Mouse (Mus musculus) urinary bladder, postnatal 25 days (tissue): ENCODE results near the gene Fam131a.
"Not testable (repeated sequence)": the region's sequence is repeated elsewhere in the genome, so short reads cannot be mapped to it uniquely, and the experiment has no call there.

ENCODE experiments used
- DNase-seq: peaks from one replicate; pipeline ENCODE4 v3.0.0; 2022; ENCODE audit warnings: low spot score

The Fam131a gene

GRCm38 (mm10) chr16:20693111-20693701 lies at the start of gene Fam131a:
Gene Fam131a (plus strand): TSS chr16:20693241.
- peak; percentile 76 for DNase-seq

- no peak for DNase-seq
These were observed 49.1 kb upstream of the Fam131a start for GRCm38 (mm10) chr16:20643911-20644310.

- peak; percentile 99 for DNase-seq
These were observed 41.7 kb upstream of the Fam131a start, which contains the start of gene Psmd2 for GRCm38 (mm10) chr16:20651076-20651946. Gene Psmd2 (plus strand): TSS chr16:20651652.

DNA sequence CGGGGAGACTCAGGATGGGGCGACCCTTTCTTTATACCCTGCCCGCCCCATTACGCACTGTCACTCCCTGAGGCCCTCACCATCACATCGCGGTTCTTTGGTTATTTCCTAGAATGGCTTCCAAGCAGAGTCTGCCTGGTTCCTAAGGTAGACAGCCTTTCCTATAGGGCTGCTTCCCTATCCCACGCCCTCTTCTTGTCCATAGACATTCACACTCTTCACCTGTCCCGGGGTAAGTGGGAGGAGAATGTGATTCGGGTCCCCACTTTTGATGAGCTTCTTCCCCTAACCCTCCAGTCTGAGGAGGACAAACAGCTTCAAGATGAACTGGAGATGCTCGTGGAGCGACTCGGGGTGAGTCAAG lies 41.1 kb upstream of the Fam131a start:
- no peak for DNase-seq

- no peak for DNase-seq
These were observed 39.7 kb upstream of the Fam131a start for GRCm38 (mm10) chr16:20653315-20653714.

DNA sequence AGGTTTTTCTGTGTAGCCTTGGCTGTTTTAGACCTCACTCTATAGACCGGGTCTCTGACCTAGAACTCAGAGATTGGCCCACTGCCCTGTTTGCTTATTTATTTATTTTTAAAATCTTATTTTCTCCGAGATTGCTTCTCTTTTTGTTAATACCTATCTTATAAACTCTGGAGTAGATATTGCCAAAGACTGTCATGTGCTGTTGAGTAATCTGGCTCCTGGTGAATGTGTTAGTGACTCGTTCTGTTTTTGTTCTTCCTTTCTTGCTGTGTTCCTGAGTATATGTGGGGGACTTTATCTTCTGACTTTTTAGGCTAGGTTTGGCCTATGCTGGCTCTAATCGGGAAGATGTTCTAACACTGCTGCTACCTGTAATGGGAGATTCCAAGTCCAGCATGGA lies 35.4 kb upstream of the Fam131a start:
- no peak for DNase-seq

DNA sequence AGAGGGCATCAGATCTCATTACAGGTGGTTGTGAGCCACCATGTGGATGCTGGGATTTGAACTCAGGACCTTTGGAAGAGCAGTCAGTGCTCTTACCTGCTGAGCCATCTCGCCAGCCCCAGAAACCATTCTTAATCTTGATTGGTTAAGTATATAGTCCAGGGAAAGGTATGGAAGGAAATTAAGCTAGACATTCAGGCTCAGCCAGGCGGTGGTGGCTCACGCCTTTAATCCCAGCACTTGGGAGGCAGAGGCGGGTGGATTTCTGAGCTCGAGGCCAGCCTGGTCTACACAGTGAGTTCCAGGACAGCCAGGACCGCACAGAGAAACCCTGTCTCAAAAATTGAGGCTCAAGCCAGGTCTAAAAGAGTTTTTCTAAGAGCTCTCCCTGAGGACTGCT lies 25.0 kb upstream of the Fam131a start, which contains the start of gene Eif4g1:
Gene Eif4g1, plus strand, starts transcription at position 301 of the 400 bp plus-strand sequence.
- not testable (repeated sequence) for DNase-seq

DNA sequence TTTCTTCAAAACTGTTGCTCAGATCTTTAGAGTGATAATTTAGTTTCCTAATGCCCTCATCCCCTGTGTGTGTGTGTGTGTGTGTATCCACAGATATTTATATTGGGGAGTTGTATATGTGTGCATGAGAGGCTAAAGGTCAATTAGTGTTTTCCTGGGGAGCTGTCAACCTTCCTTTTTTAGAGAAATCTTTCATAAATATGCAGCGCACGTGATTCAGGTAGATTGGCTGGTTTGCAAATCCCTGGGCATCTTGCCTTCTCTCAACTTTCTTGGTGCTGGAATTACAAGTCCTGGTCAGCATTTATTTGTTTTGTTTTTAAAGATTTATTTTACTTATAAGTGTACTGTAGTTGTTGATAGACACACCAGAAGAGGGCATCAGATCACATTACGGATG lies 22.8 kb upstream of the Fam131a start:
- DNase-seq, result no peak

DNA sequence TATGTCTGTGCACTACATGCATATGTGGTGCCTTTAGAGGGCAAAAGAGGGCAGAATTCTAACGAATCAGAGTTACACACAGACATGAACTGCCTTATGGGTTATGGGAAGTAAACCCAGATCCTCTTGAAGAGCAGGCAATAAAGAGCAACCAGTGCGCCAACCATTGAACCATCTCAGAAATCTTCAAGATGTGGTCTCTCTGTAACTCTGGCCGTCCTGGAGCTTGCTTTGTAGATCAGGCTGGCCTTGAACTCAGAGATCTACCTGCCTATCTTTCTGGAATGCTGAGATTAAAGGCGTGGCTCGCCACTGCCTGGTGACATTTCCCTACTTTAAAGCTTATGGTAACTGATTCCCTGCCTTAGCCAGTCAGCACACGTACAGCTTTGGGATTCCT lies 21.2 kb upstream of the Fam131a start:
- DNase-seq, result no peak

DNA sequence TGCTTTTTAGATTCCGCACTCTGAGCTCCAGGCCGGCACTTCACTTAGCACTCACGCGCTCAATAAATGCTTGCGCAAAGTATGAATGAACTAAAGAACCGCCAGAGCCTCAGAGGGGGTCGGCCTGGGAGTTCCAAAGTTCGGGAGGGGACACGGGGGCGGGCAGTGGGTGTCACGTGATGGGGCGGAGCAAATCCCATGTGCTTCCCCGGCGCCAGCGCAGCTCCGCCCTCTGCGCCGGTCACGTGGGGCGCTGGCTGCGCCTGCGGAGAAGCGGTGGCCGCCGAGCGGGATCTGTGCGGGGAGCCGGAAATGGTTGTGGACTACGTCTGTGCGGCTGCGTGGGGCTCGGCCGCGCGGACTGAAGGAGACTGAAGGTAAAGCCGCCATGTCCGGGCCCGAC lies 20.5 kb upstream of the Fam131a start:
- DNase-seq, result peak; percentile 95

GRCm38 (mm10) chr16:20672965-20673705 lies 19.9 kb upstream of the Fam131a start:
- peak; percentile 62 for DNase-seq

DNA sequence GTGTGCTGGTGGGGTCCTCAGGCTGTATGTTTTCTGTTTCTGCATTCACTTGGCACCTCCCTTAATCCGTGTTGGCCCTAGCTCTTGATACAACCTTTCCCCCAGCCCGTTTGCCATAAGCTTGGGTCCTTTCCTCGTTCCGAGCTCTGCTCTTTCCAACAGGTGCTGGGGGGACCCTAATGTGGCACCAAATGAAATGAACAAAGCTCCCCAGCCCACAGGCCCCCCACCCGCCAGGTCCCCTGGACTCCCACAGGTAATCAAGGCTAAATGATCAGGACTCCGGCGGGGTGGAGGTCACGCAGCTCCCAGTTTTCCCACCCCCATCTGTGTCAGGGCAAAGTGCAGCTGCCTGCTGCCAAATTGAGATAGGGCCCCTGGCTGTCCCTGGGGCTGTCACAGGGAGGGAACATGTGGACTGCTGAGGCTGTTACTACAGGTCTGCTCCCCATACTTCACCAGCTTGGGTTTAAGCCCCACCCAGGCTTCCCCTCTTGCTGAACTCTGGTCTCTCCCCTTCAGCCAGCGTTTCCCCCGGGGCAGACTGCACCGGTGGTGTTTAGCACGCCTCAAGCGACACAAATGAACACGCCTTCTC lies 19.2 kb upstream of the Fam131a start:
- DNase-seq, result no peak

GRCm38 (mm10) chr16:20675213-20675612 lies 17.8 kb upstream of the Fam131a start:
- no peak for DNase-seq

- no peak for DNase-seq
These were observed 16.3 kb upstream of the Fam131a start for GRCm38 (mm10) chr16:20676702-20677101.

DNA sequence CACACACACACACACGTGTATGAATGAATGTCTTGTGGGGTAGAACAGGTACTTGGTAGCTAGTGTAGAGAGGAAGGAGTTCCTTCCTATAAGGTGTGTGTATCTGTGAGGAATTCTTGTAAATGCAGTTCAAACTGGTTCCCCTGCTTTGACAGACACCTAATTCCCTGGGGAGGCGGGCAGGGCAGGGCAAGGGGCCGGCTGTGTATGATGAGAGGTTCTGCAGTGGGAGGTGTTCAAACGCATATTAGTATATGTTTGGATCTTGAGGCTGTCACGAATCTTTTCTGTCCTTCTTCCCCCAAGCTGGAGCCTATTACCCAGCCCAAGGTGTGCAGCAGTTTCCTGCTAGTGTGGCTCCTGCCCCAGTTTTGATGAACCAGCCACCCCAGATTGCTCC lies 15.7 kb upstream of the Fam131a start:
- no peak for DNase-seq

GRCm38 (mm10) chr16:20677974-20678675 lies 14.9 kb upstream of the Fam131a start:
- DNase-seq, result peak; percentile 88

DNA sequence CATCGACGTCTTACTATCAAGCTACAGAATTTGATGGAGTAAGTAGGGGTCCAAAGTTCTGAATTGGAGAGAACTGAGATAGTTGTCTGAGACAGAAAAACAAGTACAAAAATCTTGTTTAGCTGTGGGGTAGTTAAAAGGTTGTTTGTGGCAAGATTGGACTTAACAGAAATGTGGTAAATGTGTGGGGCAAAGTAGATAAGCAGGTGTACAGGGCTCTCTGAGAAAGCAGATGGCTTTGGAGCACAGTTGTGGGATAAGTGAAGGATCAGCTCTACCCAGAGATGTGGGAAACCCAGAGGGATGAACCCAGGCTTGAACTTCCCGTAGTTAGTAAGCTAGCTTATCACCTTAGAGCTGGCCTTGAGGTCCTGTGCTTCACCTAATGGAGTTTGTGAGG lies 2.3 kb upstream of the Fam131a start:
- no peak for DNase-seq

- no peak for DNase-seq
These were observed 1.4 kb upstream of the Fam131a start for GRCm38 (mm10) chr16:20691617-20692016.

DNA sequence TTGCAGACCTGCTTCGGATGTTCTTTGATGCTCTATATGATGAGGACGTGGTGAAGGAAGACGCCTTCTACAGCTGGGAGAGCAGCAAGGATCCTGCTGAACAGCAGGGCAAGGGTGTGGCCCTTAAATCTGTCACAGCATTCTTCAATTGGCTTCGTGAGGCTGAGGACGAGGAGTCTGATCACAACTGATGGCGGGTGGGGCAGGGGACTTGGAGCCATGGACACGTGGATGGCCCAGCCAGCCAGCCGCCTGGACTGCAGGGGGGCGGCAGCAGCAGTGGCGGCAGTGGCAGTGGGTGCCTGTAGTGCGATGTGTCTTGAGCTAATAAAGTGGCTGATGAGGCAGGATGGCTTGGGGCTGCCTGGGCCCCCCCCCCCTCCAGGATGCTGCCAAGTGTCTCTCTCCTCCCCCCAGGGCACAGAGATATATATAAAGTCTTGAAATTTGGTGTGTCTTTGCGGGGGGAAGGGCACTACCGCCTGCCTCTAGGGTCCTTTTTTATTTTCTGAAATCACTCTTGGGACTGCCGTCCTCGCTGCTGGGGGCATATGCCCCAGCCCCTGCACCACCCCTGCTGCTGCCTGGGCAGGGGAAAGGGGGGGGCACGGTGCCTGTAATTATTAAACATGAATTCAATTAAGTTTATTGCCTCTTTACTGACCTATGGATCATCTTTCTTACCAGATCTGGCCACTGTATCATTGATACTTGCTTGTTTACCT lies 638 bp upstream of the Fam131a start:
- no peak for DNase-seq

GRCm38 (mm10) chr16:20694781-20695180 lies 1.7 kb downstream of the Fam131a start:
- DNase-seq, result no peak
